Mouse (Mus musculus) hindbrain, embryonic 16.5 days (tissue): ENCODE results near the gene Gm43951. TPM values are rescaled to one million over a fixed set of nuclear protein-coding genes. Genes with fewer than 3 reads are reported as not detected.

Experiments
- ATAC-seq: fragments of 200-750 bp; cut with Nextera tagmentation; 2 replicates; pipeline ENCODE4 v1.8.0; 2017; ENCODE audit warnings: moderate TSS enrichment, moderate library complexity
- H3K27ac ChIP-seq: fragments of 300-500 bp; sonication (generic); 2 replicates; pipeline ENCODE4 v1.5.1; 2014; ENCODE audit warnings: low read depth, mild to moderate bottlenecking, control low read depth, low read length, moderate library complexity
- H3K27me3 ChIP-seq: fragments of 300-500 bp; sonication (generic); replicated peaks from 2 replicates; pipeline ENCODE4 v1.6.1; 2014; ENCODE audit warnings: low read length; ENCODE audit not compliant: control insufficient read depth, insufficient read depth
- H3K36me3 ChIP-seq: fragments of 300-500 bp; sonication (generic); 2 replicates; pipeline ENCODE4 v1.6.1; 2014; ENCODE audit warnings: mild to moderate bottlenecking, low read length, moderate library complexity, mixed read lengths; ENCODE audit not compliant: control insufficient read depth, insufficient read depth
- H3K4me1 ChIP-seq: fragments of 300-500 bp; sonication (generic); 2 replicates; pipeline ENCODE4 v1.6.1; 2014; ENCODE audit warnings: low read depth, low read length; ENCODE audit not compliant: control insufficient read depth, insufficient read depth
- H3K4me2 ChIP-seq: fragments of 300-500 bp; sonication (generic); 2 replicates; pipeline ENCODE4 v1.6.1; 2014; ENCODE audit warnings: mild to moderate bottlenecking, low read length, control low read depth, moderate library complexity
- H3K4me3 ChIP-seq: fragments of 300-500 bp; sonication (generic); 2 replicates; pipeline ENCODE4 v1.5.1; 2014; ENCODE audit warnings: mild to moderate bottlenecking, low read length, control low read depth, moderate library complexity
- H3K9ac ChIP-seq: fragments of 300-500 bp; sonication (generic); 2 replicates; pipeline ENCODE4 v1.6.1; 2014; ENCODE audit warnings: low read depth, mild to moderate bottlenecking, control low read depth, low read length, moderate library complexity
- H3K9me3 ChIP-seq: fragments of 300-500 bp; sonication (generic); 2 replicates; pipeline ENCODE4 v1.6.1; 2014; ENCODE audit warnings: mild to moderate bottlenecking, low read length, moderate library complexity; ENCODE audit not compliant: control insufficient read depth
- WGBS: fragments of 180-500 bp; shearing (Covaris S2); extraction: QIAGEN DNeasy Blood & Tissue Kit; methylation state at CpG from one replicate; pipeline ENCODE4 v1.1.7; 2014; 5-methylcytosine and 5-hydroxymethylcytosine counted together
- polyA plus RNA-seq: library from polyadenylated mRNA; unstranded; fragments of >200 nt; fragmentation: Nextera tagmentation; extraction: Ambion mirVana; gene quantifications from 2 replicates; pipeline ENCODE4 v1.2.1, GENCODE M21; 2015

Gene Gm43951
- 1.3 and 1.4 TPM in 2 replicates for polyA plus RNA-seq

GRCm38 (mm10) chr11:72206341-72207203 lies at the start of gene Gm43951:
Gene Gm43951, minus strand, starts transcription at chr11:72206840.
- H3K9ac ChIP-seq = peak within 1 kb of the TSS; percentile 81
- H3K27me3 ChIP-seq = no peaks in the 10 kb centered on the region
- peak within 1 kb of the TSS; percentile 87 for H3K4me2 ChIP-seq
- H3K27ac ChIP-seq = peak within 1 kb of the TSS; percentile 76
- H3K4me3 ChIP-seq = peak within 1 kb of the TSS; percentile 65
- peak; percentile 54 for ATAC-seq
- under 1% methylated on average over 43 of the region's 43 CpGs for WGBS
- H3K9me3 ChIP-seq = no peaks in the 10 kb centered on the region
- H3K36me3 ChIP-seq = peaks cover 10% of the 10 kb centered on the region
- H3K4me1 ChIP-seq = peaks cover 24% of the 10 kb centered on the region

- no peak overlapping the region for H3K4me2 ChIP-seq
- H3K27me3 ChIP-seq = no peaks in the 10 kb centered on the region
- no peak overlapping the region for H3K4me3 ChIP-seq
- WGBS = 93% methylated on average over 2 of the region's 2 CpGs
- no peak overlapping the region for H3K27ac ChIP-seq
- no peak overlapping the region for H3K9ac ChIP-seq
- H3K9me3 ChIP-seq = no peaks in the 10 kb centered on the region
- no peaks in the 10 kb centered on the region for H3K4me1 ChIP-seq
- no peaks in the 10 kb centered on the region for H3K36me3 ChIP-seq
- ATAC-seq = no peak
These were observed 49.8 kb upstream of the Gm43951 start for GRCm38 (mm10) chr11:72256441-72256840.

- ATAC-seq = no peak
- H3K36me3 ChIP-seq = no peaks in the 10 kb centered on the region
- H3K9me3 ChIP-seq = no peaks in the 10 kb centered on the region
- WGBS = 93% methylated on average over 4 of the region's 4 CpGs
- H3K4me3 ChIP-seq = no peak overlapping the region
- H3K4me2 ChIP-seq = no peak overlapping the region
- H3K27me3 ChIP-seq = no peaks in the 10 kb centered on the region
- no peaks in the 10 kb centered on the region for H3K4me1 ChIP-seq
- no peak overlapping the region for H3K9ac ChIP-seq
- no peak overlapping the region for H3K27ac ChIP-seq
These were observed 49.0 kb upstream of the Gm43951 start for GRCm38 (mm10) chr11:72255629-72256028.

GRCm38 (mm10) chr11:72245196-72245753 lies 38.6 kb upstream of the Gm43951 start:
- WGBS = 84% methylated on average over 8 of the region's 8 CpGs
- no peak for ATAC-seq
- Histone ChIP-seq H3K4me3 (no peak overlapping the region), H3K4me2 (no peak overlapping the region), H3K9ac (no peak overlapping the region), H3K4me1 (no peaks in the 10 kb centered on the region), H3K36me3 (no peaks in the 10 kb centered on the region), H3K27ac (no peak overlapping the region), H3K27me3 (no peaks in the 10 kb centered on the region), H3K9me3 (no peaks in the 10 kb centered on the region)

GRCm38 (mm10) chr11:72240062-72240860 lies 33.6 kb upstream of the Gm43951 start:
- Histone ChIP-seq H3K9ac (no peak overlapping the region), H3K9me3 (no peaks in the 10 kb centered on the region), H3K4me2 (no peak overlapping the region), H3K36me3 (no peaks in the 10 kb centered on the region), H3K4me1 (no peaks in the 10 kb centered on the region), H3K27ac (no peak overlapping the region), H3K4me3 (no peak overlapping the region), H3K27me3 (no peaks in the 10 kb centered on the region)
- 68% methylated on average over 4 of the region's 4 CpGs for WGBS
- ATAC-seq = no peak

- WGBS = 63% methylated on average over 5 of the region's 5 CpGs
- H3K27me3 ChIP-seq = no peaks in the 10 kb centered on the region
- H3K36me3 ChIP-seq = no peaks in the 10 kb centered on the region
- ATAC-seq = peak; percentile 68; the same call in 1 of the 2 replicates
- H3K4me1 ChIP-seq = no peaks in the 10 kb centered on the region; the same call in 1 of the 2 replicates
- H3K4me2 ChIP-seq = no peak overlapping the region
- H3K27ac ChIP-seq = no peak overlapping the region
- no peak overlapping the region for H3K4me3 ChIP-seq
- H3K9ac ChIP-seq = no peak overlapping the region
- H3K9me3 ChIP-seq = no peaks in the 10 kb centered on the region
These were observed 27.4 kb upstream of the Gm43951 start for GRCm38 (mm10) chr11:72234013-72234412.

- Histone ChIP-seq H3K27me3 (no peaks in the 10 kb centered on the region), H3K4me2 (no peak overlapping the region), H3K4me3 (no peak overlapping the region), H3K9me3 (no peaks in the 10 kb centered on the region), H3K36me3 (no peaks in the 10 kb centered on the region), H3K9ac (no peak overlapping the region), H3K4me1 (no peaks in the 10 kb centered on the region; the same call in 1 of the 2 replicates), H3K27ac (no peak overlapping the region)
- no peak for ATAC-seq
- WGBS = 88% methylated on average over 1 of the region's 1 CpGs
These were observed 26.4 kb upstream of the Gm43951 start for GRCm38 (mm10) chr11:72232991-72233390.

- Histone ChIP-seq H3K27ac (no peak overlapping the region), H3K36me3 (no peaks in the 10 kb centered on the region), H3K27me3 (no peaks in the 10 kb centered on the region), H3K9ac (no peak overlapping the region), H3K4me3 (no peak overlapping the region), H3K4me1 (no peaks in the 10 kb centered on the region; the same call in 1 of the 2 replicates), H3K4me2 (no peak overlapping the region), H3K9me3 (no peaks in the 10 kb centered on the region)
- no peak for ATAC-seq
- 85% methylated on average over 7 of the region's 7 CpGs for WGBS
These were observed 25.4 kb upstream of the Gm43951 start for GRCm38 (mm10) chr11:72232068-72232467.

GRCm38 (mm10) chr11:72228513-72228912 lies 21.9 kb upstream of the Gm43951 start:
- no peak overlapping the region for H3K9ac ChIP-seq
- WGBS = 94% methylated on average over 4 of the region's 4 CpGs
- ATAC-seq = no peak
- peaks cover 8% of the 10 kb centered on the region for H3K4me1 ChIP-seq
- no peak overlapping the region for H3K4me3 ChIP-seq
- H3K4me2 ChIP-seq = no peak overlapping the region
- H3K27ac ChIP-seq = no peak overlapping the region
- no peaks in the 10 kb centered on the region for H3K9me3 ChIP-seq
- H3K36me3 ChIP-seq = no peaks in the 10 kb centered on the region
- H3K27me3 ChIP-seq = no peaks in the 10 kb centered on the region
